Mouse (Mus musculus) adipocyte (in vitro differentiated cells): ENCODE results near the gene Cul9.
"Not testable (repeated sequence)": the region's sequence is repeated elsewhere in the genome, so short reads cannot be mapped to it uniquely, and the experiment has no call there.

Source experiments
- DNase-seq: peaks from one replicate; pipeline ENCODE4 v3.0.0-alpha.2; 2016; ENCODE audit warnings: low spot score

The Cul9 gene

DNA sequence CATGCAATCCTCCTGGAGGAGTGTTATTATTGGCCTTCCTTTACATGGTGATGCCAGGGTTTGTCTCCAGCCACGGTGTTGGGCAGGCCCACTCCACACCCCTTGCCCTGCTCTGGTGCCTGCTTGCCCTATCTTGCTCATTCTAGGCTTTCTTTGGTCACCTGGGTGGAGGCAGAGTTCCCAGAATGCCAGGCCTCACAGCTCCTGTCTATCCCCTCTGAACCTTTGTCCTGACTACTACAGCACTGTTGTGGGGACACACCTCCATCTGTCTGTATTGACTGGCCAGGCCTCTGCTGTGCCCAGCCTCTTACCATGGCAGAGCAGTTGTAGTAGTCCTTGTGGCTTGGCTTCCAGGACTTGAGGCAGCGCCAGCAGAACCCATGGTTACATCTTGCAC lies 43.4 kb downstream of the Cul9 start:
- DNase-seq = no peak

DNA sequence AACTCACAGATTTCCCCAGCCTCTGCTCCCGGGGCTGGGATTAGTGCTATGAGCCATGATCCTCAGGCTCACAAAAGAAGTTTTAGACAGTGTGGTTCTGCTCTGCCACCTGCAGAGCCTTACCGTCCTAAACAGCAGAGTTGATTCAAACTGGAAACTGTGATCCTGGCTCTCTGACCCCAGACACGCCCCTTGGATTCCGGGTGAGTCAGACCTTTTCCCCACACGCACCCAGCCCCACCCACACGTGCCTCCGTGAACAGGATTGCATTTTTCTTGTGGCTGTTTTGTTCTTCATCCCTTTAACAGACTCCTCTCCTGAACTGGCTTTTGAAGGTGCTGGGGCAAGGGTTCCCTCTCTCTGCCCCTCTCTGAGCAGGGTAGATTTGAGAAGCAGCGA lies 48.2 kb downstream of the Cul9 start:
- no peak for DNase-seq

DNA sequence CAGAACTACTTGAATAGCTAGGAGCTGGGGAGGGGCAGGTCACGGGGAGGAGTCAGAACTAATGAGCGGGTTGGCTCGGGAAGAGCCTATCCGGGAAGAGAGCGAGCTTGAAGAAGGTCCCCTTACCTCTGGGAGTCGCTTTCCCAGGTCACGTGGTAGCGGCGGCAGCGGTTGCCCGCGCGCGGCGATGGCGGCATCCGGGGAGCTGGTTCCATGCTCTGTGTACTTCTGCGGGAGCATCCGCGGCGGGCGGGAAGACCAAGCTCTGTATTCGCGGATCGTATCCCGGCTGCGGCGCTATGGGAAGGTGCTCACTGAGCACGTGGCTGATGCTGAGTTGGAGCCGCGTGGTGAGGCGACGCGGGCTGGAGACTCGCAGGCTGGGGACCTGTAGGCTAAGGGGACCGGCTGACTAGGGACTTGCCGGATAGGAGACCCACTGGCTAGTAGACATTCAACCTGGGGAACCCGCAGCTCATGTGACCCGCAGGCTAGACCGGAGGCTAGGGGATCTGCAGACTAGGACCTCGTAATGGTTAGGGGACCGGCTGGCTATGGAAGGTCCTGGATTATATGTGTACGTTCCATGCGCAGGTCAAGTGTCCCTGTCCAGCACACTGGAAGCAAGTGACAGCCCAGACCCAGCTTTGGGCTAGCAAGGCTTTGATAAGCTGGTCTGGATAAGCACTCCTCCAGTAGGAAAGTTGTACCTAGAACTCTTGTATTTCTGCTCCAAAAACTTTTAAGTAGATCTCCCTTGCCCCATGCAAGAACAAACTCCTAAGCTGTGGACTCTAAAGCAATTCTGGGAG lies 49.4 kb downstream of the Cul9 start, which contains the start of gene Dnph1:
Dnph1 (plus strand) TSS at position 89 of the 812 bp plus-strand sequence.
- DNase-seq = peak; percentile 56

DNA sequence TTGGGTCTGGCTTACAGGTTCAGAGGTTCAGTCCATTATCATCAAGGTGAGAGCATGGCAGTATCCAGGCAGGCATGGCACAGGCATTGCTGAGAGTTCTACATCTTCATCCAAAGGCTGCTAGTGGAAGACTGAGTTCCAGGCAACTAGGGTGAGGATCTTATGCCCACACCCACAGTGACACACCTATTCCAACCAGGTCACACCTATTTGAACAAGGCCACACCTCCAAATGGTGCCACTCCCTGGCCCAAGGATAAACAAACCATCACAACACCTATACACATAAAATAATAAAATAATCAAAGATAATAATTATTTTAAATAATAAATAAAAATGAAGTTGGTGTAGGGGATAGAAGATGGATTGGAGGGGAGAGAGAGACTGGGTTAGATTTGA lies 50.1 kb downstream of the Cul9 start:
- DNase-seq = not testable (repeated sequence)

DNA sequence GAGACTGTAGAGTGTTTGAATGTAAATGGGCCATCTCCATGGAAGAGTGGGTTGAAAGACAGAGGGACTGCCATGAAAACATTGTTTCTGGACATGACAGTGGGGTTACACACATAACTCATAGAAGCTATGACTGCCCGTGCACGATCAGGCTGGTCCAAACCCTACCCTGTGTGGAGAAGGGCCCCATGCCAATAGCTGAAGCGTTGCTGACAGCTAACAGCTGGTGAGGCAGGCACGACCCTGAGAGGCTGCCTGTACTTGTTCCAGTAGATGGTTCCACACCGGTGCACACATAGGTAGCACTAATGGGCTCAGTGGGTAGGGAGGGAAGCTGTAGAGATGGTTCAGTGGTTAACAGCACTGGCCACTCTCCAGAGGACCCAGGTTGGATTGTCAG lies 50.7 kb downstream of the Cul9 start:
- DNase-seq = no peak

DNA sequence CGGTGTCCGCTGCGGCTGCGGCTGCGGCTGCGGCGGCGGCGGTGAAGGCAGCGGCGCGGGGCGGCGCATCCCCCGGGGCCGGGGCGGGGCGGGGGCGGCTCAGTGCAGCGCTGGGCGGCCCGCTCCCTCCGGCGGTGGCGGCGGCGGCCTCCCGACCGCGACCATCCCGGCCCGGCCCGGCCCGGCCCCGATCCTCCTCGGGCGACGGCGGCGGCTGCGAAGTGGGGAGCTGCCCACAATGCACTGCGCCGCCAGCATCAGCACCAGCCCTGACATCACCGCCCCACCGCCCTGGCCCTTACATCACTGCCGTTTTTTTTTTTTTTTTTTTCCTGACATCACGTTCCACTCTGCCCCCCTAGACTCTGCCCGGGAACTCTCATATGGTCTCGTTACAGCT lies 58.8 kb downstream of the Cul9 start, which contains the start of gene Ttbk1:
Ttbk1 (minus strand) TSS at position 245 of the 400 bp plus-strand sequence.
- DNase-seq = no peak

DNA sequence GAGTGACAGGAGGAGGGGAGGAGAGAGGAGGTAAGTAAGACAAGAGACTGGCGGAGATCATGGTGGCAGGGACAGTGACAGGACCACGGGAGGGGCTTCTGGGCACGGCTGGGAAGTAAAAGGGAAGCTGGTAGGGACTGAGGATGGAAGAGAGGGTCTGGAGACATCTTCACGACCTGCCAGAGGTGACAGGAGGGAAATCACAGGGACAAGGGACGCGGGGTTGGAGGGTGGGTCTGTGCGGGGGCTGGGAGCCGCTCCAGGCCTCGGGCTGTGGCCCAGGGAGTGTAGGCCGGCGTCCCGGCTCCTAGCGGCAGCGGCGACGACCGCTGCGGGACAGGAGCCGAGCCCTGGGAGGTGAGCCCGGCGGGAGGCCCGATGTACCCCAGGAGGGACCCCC lies 59.2 kb downstream of the Cul9 start:
- DNase-seq = no peak

DNA sequence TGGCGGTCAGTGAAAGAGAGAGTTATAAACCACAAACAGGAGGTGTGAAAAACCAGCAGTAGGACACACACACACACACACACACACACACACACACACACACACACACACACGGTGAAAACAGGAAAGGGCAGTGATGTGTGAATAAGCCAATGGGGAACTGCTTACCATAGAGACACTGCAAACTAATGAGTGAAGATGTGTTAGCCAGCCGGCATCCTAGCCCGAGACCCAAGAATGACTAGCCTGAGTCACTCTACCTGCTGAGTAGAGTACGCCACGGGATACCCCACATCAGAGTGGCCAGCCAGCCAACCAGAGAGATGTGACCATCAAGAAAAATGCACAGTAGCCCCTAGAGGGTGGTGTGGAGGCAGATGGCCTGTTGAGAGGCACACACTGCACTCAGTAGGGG lies 61.7 kb downstream of the Cul9 start:
- no peak for DNase-seq

DNA sequence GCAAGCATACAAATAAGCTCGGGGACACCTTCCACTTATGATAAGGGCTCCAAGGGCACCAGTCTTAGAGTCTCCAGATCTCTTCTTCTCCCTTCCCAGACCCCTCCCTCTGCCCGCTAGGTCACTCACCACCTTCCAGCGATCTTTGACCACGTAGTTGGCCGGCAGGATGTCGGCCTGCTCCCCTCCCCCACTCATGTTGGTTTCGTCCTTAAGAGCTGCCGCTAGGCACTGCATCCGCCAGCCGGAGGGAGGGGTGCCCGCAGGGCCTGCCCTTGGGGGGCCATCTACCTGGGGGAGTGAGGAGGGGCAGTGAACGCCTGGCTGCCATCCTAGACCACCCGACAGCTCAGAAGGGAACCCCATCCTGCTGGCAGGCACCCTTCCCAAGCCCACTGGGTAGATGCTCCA lies 62.2 kb downstream of the Cul9 start:
- DNase-seq = no peak

DNA sequence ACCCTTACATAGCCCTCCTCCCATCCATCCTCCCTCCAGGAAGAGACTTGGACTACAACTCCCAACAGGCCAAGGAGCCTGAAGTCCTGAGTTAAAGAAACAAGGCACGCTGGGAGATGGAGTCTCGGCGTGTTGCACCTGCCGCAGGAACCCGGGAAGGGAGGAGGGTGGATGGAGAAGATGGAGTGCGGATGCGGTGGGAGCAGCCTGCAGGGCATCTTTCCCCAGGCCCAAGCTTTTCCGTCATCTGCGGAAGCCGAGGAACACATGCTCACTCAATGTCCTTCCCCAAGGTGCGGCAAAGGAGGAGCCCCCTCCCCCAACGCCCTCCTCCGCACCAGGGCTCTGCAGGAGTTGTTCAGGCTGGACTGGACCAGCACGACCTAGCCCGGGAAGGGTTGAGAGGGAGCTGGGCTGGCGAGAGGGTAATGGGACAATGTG lies 62.6 kb downstream of the Cul9 start:
- DNase-seq = no peak

DNA sequence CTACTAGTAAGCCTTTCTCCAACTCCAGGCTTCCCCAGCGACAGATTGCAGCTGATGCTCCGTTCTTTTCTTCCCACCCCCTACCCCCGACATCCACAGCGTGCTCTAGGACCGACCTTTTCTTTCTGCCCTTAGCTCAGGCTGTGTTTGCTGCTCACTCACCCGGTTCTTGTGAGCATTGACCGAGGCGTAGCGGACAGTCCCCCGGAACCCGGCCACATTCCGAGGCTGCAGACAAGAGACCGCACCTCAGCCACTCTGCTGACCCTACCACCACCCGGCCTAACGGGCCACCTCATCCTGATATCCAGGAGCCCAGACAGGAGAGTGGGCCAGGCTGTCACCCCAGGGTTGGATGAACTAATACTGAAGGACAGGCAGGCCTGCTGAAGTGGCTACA lies 68.9 kb downstream of the Cul9 start:
- DNase-seq = no peak

DNA sequence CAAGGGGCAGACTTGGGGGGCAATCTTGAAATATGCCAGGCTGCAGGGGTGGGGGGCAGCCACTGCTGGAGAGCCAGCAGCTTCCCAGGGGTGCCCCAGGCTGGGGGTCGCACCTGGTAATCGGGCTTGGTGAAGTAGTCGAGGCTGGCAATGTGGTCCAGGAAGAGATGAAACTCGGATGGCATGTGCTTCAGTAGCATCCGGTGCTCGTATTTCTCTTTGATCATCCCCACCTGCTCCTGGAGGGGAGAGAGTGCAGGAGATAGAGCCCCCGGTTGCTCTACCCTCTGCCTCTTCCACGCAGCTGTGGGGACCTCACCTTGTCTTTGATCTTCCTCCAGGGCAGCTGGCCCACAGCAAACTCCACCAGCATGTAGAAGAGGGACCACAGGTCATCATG lies 69.6 kb downstream of the Cul9 start:
- no peak for DNase-seq

DNA sequence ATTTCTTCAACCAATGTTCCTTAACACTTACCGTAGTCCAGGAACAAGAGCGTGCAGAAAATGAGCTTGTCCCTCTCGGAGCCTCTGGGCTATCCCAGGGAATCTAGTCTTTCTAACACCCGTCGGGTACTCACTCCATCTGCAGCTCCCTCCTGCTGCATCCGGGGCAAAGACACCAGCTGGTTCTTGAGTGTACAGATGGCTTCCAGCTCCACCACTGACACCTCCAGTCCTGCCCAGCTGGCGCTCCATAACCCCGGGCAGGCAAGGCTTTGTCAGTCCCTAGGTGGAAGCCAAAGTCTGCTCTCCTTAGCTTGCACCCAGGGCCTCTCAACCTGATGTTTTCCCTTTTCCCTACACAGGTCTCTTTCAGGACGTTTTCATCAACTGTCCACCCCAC lies 78.4 kb downstream of the Cul9 start:
- DNase-seq = no peak

DNA sequence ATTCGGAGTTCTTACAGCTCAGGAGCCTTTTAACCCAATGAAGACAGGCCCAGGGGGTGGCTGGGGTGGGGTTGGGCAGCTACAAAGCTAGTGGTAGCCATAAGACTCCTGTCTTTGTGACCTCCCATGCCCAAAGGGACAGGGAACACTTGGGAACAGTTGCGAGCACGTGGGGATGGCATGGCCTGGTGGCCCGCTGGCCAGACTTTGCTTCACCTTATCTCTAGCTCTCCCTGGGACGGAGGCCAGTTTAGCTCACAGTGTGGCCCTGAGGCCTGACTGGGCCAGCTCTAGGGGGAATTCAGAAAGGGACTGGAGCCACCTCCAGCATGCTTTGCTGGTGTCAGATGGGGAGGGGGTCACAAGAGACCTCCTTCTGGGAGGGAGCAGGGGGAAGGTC lies 84.0 kb downstream of the Cul9 start:
- DNase-seq = no peak

DNA sequence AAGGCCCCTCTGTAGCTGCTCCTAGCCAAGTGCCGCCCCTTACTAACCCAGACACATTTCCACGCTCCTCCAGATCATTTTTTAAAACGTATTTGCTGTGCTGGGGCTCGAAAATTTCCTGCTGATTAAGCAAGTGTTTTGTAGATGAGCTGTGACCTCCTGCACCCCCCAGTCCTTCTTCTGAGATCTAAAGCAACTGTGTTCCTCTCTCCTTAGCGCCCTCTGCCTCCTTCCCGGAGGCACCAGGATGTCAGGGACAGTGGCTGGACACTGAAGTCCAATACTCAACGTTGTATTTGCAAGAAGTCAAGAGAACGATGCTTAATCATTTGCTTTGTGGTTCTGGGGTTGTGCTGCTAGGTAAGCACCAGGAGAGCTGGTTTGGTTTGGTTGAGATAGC lies 84.8 kb downstream of the Cul9 start:
- no peak for DNase-seq

DNA sequence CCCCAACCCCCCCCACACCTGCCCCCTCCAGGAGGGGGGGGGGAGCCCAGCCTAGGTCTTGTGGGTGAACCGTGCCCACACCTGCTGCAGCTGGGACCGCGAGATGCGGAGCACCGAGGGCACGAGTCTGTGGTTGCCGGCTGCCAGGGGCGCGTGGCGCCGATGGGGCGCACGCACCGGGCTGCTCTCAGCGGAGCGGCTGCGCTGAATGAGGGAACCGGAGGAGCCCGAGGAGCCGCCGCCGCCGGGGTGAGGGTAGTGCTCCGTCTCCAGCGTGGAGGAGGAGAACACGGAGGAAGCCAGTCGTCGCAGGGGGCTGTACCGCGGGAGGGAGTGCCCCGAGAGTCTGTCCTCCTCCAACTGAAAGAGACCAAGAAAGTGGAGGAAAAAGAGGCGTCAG lies 85.5 kb downstream of the Cul9 start:
- DNase-seq = no peak

DNA sequence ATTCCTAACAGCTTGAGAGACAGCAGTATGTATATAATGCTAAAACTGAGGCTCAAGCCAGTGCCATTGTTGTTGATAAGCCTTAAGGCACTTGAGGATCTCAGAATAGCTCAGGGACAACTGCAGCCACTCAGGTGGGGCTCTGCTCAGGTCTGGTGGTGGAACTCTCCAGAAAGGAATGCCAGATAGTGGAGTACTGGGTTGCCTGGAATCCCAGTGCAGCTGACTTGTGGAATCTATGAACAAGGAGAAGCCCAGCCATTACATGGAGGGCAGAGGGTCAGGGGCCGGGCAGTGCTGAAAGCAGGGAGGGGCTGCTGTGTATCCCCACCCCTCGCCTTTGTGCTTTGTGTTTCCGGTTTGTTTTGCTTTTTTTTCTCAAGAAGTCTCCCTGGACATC lies 87.7 kb downstream of the Cul9 start:
- DNase-seq = no peak

DNA sequence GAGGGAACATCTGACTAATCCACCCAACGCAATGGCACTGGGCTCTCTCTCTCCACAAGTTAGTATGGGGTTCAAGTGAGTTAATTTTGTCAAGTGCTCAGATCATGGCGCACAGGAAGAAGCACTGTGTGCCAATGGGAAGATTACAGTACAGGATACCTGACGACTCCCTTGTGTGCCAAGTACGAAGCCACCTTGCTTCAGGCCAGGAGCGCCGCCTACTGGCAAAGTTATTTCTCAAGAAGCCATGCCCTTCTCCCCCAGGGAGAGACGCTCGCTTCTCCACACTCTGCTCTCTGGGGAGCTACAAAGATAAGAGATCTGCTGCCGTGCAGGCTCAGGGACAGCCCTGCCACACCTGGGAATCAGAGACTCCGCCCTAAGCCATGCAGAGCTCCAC lies 88.4 kb downstream of the Cul9 start:
- DNase-seq = peak; percentile 36

DNA sequence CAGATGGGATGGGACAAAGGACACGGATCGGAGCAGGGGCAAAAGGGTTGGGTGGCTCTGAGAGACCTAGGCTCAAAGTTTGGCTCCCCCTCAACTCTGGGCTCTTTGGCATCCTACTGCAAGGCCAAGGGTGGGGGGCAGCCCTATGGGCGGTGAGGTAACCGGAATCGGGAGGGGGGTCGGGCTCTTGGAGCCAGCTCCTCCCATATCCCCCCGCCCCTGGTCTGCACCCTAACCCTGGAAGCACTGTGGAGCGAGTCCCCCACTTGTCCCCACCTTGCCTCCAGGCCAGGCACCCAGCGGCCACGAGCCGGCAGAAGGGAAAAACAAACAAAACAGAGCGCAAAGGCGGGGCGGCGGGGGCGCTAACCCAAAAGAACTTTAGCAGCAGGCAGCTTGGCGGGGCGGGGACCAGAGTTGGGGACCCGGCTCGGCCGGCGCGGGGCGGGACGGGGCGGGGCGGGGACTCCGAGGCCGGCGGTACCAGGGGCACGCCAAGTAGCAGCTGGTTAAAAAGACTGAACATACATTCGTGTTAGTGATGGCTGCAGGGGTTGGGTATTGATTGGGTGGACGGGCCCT lies 91.0 kb downstream of the Cul9 start:
- no peak for DNase-seq

DNA sequence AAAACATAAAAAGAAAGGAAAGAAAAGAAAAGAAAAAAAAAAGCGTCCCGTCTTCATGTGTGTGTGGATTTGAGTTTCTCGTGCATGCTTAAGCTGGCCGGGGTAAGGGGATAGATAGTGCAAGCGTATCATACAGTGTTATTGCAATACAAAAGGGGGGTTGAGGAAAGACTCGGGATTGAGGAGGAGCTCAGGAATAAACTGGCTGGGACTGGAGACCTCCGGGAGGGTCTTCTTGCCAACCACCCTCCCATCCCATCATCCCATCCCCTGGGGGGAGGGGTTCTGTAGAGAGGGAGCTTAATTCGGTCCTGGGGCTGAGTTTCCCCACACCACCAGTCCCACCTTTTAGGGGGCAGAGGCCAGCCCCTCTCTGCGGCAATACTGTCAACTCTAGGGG lies 91.6 kb downstream of the Cul9 start:
- DNase-seq = no peak

DNA sequence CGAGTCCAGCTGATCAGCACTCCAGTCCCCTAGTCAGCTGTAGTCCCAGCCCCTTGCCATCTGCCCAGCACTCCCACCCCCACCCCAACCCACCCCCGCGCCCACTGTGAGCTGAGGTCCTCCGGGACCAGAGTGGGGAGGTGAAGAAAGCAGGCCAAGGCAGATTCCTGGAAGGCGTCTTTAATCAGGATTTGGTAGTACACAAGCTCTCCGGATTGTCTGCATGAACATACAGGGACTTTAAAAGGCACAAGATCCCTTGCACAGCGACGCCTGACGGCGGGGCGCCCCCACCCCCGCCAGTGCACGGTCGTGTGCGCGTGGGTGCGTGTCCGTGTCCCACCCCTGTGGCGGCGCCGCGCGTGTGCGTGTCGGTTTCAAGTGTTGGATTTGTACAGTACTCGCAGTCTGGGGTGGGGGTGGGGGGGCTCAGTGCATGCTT lies 92.2 kb downstream of the Cul9 start:
- no peak for DNase-seq

DNA sequence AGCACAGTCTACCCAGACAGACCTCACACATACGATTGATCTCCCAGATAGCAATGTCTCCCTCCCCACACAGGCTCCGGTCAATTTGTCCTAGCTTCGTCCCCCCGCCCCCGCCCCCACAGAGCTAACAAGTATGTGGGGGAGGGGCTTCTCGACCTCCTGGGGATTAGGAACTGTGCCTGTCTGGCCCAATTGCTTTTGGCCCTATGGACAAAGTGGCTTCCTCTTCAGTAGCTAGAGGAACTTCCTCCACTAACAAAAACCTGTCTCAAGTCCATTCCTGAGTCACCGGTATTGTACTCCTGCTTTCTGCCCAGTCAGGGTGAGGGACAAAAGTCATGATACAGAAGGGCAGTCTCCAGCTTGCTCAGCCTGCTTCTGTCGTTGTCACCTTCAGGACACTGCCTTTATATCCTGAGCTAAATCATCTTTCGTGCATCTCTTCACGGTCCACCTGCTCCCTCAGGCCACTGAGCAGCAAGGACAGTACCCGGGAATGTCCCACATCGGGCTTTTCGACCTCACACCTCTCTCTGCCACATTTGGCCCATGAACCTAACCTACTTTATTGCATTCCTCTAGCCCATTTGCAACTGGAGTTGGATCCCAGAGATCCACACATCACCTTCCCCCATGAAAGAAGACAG lies 92.8 kb downstream of the Cul9 start:
- no peak for DNase-seq

DNA sequence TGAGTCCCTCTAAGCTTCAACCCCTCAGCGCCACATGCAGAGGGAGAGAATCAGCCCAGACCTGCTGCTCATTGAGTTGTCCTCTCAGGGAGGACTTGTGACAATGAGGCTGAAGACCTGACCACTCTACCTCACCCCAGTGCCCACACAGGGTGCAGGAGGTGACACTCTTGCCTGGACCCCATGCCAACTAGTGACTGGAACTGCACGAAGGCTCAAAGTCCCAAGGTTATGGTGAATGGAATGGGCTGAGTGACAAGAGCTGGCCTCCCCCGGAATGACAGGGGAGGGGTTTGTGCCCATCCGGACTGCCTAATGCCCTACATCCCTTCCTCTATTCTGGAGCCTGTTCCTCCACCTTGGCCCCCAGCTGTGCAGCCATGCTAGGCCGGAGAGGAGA lies 93.5 kb downstream of the Cul9 start:
- no peak for DNase-seq
